Mouse (Mus musculus): ENCODE results near the gene Gucd1. TPM values are rescaled to one million over a fixed set of nuclear protein-coding genes. Genes with fewer than 3 reads are reported as not detected.
"Not testable (repeated sequence)": the region's sequence is repeated elsewhere in the genome, so short reads cannot be mapped to it uniquely, and the experiment has no call there.

Gucd1 gene
- total RNA-seq, 2 experiments from 2014 or later = 40.1 to 40.4 TPM

DNA sequence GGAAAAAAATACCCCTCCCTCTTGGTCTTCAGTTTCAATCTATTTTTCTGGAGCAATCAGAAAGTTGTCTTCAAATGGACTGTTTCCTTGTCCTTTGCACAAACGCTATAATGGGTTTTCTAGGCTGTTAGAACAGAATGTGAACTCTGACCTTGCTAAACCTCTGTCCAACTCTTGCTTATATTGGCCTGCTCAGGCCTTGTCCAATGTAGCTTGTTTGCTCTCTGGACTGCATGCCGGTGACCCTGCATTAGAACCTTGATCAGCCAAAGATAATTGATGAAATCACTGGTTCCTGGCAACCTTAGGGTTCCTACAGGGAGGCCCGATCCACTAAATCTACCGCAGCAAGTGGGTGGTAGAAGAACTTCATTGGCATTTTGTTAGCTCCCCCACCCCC is 110.0 kb downstream of the Gucd1 start:
- intact Hi-C loops (cut with DNase I) = no loop called here
- DNase-seq (ENCODE audit: low spot score) = no peak

DNA sequence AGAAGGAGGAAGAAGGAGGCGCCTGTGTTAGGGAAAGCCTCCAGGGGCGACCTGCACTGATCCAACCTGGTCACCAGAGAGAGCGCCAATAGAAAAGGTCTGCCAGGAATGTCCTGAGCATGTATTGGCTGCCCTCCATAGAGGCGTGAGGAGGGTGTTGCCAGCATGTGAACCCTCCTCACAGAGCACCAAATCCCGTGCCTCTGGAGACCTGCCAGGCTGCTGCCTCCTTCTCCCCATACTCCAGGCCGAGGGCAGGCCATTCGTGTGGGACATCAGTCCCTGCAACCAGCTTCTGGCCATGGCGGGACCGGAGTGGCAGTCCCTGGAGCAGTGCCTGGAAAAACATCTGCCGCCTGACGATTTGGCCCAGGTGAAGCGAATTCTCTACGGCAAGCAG is 111.0 kb downstream of the Gucd1 start:
- intact Hi-C loops (cut with DNase I) = no loop called here
- no peak for DNase-seq (ENCODE audit: low spot score)

DNA sequence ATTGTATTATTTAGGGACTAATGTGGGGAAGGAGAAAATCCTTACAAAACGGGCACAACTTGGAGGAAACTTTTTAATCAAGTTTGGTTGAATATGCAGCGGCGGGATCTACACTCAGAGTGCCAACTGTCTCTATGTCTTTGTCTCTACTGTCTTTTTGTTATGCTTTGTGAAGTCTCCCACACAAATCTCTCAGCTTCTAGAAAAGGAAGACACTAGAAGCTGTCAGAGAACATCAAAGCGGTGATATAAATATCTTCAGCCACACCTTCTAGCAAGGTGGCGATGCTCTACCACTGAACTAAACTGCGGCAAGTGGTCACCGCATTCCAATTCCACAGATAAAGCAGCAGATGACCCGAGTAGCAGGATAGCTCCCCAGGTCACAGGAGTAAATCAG is 111.9 kb downstream of the Gucd1 start:
- no peak for DNase-seq (ENCODE audit: low spot score)
- intact Hi-C loops (cut with DNase I) = no loop called here

DNA sequence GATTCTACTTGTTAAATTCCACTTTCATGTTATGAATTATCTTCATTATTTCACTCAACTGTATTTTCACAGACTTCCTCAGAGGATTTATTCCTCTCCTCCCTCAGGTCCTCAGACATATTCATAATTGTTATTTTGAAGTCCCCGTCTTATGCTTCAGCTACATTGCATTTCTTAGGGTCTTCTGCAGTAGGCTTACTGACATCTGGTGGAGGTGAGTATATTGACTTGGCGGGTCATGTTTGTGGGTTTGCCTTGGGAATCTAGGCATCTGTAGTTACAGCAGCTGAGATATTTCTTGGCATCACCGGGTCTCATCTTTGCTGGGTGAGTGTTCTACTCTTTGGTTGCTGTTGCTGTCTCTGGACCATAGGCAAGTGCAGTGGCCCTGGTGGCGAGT is 116.8 kb downstream of the Gucd1 start, which contains the start of gene Upb1:
Gene Upb1, plus strand, starts transcription at position 158 of the 400 bp plus-strand sequence.
- DNase-seq (ENCODE audit: low spot score) = no peak
- intact Hi-C loops (cut with DNase I) = no loop called here

- DNase-seq (ENCODE audit: low spot score) = peak; percentile 37
Observed at GRCm38 (mm10) chr10:75396966-75397365, 120.8 kb downstream of the Gucd1 start.

DNA sequence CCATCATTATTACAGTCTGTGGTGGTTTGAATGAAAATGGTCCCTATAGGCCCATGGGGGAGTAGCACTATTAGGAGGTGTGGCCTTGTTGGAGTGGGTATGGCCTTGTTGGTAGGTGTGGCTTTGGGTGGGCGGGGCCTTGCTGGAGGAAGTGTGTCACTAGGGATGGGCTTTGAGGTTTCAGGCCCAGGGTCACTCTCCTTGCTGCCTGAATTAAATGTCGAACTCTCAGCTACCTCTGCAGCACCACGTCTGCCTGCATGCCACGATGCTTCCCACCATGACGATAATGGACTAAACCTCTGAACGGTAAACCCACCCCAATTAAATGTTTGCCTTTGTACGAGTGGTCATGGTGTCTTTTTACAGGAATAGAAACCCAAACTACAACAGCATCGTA is 123.0 kb downstream of the Gucd1 start:
- DNase-seq (ENCODE audit: low spot score) = no peak
- intact Hi-C loops (cut with DNase I) = loop anchor here (5.0 kb wide), 2 partner anchors 43 to 93 kb away; no protein-coding TSS in a partner anchor

More at GRCm38 (mm10) chr10:75396966-75397365, 120.8 kb downstream of the Gucd1 start:
- intact Hi-C loops (cut with DNase I) = no loop called here

DNA sequence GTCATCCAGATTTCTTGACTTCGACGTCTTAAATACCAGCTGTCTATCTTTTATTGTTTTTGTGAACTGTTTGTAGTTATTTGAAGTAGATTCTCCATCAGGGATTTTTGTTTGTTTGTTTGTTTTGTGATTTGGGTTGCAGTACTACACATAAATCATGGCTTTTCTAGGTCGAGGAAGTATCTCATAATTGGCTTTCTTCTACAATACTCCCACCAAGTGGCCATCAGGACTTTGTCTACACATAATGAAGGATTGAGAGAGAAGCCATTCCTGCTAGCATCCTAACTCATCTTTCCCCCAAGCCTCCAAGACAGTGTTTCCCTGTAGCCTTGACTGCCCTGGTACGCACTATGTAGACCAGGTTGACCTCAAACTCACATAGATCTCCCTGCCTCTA is 126.9 kb downstream of the Gucd1 start:
- intact Hi-C loops (cut with DNase I) = loop anchor here (1.0 to 5.0 kb wide), 6 partner anchors 46 to 208 kb away; no protein-coding TSS in a partner anchor

GRCm38 (mm10) chr10:75390156-75390555 is 127.6 kb downstream of the Gucd1 start:
- no peak for DNase-seq (ENCODE audit: low spot score)
- intact Hi-C loops (cut with DNase I) = loop anchor here (2.0 to 5.0 kb wide), 5 partner anchors 47 to 207 kb away; no protein-coding TSS in a partner anchor

More for the DNA sequence above, 126.9 kb downstream of the Gucd1 start:
- DNase-seq (ENCODE audit: low spot score) = no peak

GRCm38 (mm10) chr10:75378688-75379087 is 139.1 kb downstream of the Gucd1 start:
- intact Hi-C loops (cut with DNase I) = no loop called here

GRCm38 (mm10) chr10:75373655-75374351 is 144.0 kb downstream of the Gucd1 start:
- DNase-seq (ENCODE audit: low spot score) = peak; percentile 44
- intact Hi-C loops (cut with DNase I) = not testable (repeated sequence)

More at GRCm38 (mm10) chr10:75378688-75379087, 139.1 kb downstream of the Gucd1 start:
- no peak for DNase-seq (ENCODE audit: low spot score)

DNA sequence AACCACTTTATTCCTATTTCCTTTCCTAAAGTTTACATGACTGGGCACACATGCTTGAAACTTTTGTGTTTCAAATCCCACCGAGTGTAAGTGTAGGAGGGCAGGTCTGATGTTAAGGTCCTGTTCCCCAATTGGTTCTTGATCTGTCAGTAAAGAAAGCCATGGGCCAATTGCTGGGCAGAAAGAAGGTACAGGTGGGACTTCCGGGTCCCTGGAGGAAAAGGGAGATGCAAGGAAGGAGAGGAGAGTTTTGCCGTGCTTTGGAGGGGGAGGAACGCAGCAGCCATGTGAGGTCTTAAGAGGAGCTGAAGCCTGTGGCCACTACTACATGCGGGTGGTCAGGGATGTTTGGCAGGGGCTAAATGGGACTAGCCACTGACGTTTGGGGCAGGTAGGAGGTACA is 152.5 kb downstream of the Gucd1 start:
- intact Hi-C loops (cut with DNase I) = no loop called here
- no peak for DNase-seq (ENCODE audit: low spot score)

- no peak for DNase-seq (ENCODE audit: low spot score)
- intact Hi-C loops (cut with DNase I) = no loop called here
Observed at GRCm38 (mm10) chr10:75364796-75365195, 153.0 kb downstream of the Gucd1 start.

- intact Hi-C loops (cut with DNase I); DNase-seq (ENCODE audit: low spot score): not testable (repeated sequence)
Observed at GRCm38 (mm10) chr10:75364214-75364690, 153.5 kb downstream of the Gucd1 start.

DNA sequence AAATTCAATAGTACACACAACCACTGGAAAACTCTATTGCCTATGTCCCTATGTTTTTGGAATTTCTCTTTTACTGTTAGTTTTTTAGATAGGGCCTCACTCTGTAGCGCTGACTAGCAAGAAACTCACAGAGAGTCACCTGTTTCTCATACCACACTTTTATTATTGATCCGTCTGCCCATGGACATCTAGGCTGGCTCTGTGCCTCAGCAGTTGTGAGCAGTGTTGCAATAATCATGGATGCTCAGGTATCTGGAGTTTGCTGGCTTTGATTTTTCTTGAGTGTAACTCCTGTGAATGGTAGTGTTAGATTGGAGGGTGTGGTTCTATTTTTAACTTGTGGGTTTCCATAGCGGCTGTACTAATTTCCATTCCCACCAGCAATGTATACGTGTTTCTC is 162.4 kb downstream of the Gucd1 start:
- intact Hi-C loops (cut with DNase I) = no loop called here
- DNase-seq (ENCODE audit: low spot score) = no peak

DNA sequence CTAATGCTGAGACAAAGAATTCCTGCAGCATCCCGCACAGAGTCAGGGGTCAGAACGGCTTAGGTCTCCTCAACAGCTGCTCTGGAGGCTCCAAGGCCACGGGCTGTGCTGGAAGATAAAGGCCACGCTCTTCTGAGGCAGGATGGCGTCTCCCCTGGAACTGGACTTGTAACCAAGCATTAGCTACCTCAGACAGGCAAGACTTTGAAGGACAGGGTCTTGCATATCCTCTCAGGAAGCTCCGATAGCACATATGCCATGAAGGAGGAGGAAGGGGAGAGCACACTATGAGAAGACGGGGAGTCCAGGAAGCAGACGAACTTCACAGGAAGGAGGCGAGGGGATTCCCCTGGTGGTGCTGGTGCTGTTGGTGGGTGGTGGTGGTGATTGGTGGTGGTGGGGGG is 163.9 kb downstream of the Gucd1 start:
- intact Hi-C loops (cut with DNase I) = loop anchor here (5.0 kb wide), 1 partner anchor 37 kb away; the partner anchor contains the start of gene Adora2a
- not testable (repeated sequence) for DNase-seq (ENCODE audit: low spot score)

DNA sequence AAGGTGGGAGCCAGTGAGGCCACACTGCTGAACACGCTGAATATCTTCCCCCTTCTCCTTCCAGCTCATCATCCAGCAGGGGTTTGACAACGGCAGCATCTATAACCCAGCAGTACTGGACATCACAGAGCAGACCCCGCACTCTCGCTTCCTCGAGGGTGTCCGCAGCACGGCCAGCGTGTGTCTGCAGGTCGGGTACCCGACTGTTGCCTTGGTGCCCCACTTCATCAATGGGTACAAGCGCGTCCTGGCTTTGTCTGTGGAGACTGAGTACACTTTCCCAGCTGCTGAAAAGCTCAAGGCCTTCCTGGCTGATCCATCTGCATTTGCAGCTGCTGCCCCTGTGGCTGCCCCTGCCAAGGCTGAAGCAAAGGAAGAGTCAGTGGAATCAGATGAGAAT is 165.2 kb downstream of the Gucd1 start:
- intact Hi-C loops (cut with DNase I) = loop anchor here (5.0 kb wide), 1 partner anchor 35 kb away; the partner anchor contains the start of gene Adora2a
- no peak for DNase-seq (ENCODE audit: low spot score)

- DNase-seq (ENCODE audit: low spot score) = no peak
- intact Hi-C loops (cut with DNase I) = loop anchor here (5.0 kb wide), 1 partner anchor 33 kb away; the partner anchor contains the start of gene Adora2a
Observed at GRCm38 (mm10) chr10:75350564-75350963, 167.2 kb downstream of the Gucd1 start.

- intact Hi-C loops (cut with DNase I) = no loop called here
- DNase-seq (ENCODE audit: low spot score) = no peak
Observed at GRCm38 (mm10) chr10:75345265-75345664, 172.5 kb downstream of the Gucd1 start.

DNA sequence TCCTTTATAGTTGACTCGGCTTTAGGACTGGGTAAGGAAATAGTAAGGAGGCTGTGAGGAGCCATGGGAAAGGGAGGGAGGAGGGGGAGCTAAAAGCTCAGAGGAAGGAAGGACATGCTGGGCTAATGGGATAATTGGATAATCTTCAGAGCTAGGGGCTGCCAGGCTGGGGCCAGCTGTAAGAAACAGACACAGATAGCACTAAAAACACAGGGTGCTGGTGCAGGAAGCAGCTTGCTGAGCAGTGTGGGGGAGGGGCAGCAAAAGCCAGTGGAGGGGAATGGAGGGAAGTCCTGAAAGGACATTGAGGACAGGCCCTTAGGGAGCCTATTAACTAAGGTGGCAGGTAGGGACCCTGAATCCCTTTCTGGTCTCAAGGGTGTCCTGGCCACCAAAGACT is 173.2 kb downstream of the Gucd1 start:
- intact Hi-C loops (cut with DNase I); DNase-seq (ENCODE audit: low spot score): not testable (repeated sequence)

- intact Hi-C loops (cut with DNase I) = no loop called here
- DNase-seq (ENCODE audit: low spot score) = no peak
Observed at GRCm38 (mm10) chr10:75341936-75342335, 175.8 kb downstream of the Gucd1 start.

- intact Hi-C loops (cut with DNase I) = no loop called here
- no peak for DNase-seq (ENCODE audit: low spot score)
Observed at GRCm38 (mm10) chr10:75339377-75339776, 178.4 kb downstream of the Gucd1 start.

All from heart, postnatal 25 days (tissue).